Mouse (Mus musculus) layer of hippocampus, adult 18-20 months (tissue): ENCODE data around the gene Pon1. TPM values are rescaled to one million over a fixed set of nuclear protein-coding genes. Genes with fewer than 3 reads are reported as not detected.
A peak's percentile ranks its signal among the peaks of the same experiment; 100 is the strongest.

Experiments used
- DNase-seq, 2 experiments: peaks; one replicate each; pipeline ENCODE4 v3.0.0; 2022; ENCODE audit warnings: low spot score in 2 of 2
- total RNA-seq, 2 experiments: library from RNA; stranded (reverse); gene quantifications; 2 replicates each; pipeline ENCODE4 v1.2.3; 2021

Gene Pon1
- total RNA-seq, 2 experiments from 2014 or later = not detected

GRCm38 (mm10) chr6:5136046-5136445 lies 57.7 kb downstream of the Pon1 start:
- no peak for DNase-seq

GRCm38 (mm10) chr6:5134986-5135385 lies 58.8 kb downstream of the Pon1 start:
- DNase-seq = no peak

GRCm38 (mm10) chr6:5129364-5130093 lies 64.2 kb downstream of the Pon1 start:
- DNase-seq = no peak

GRCm38 (mm10) chr6:5120229-5120628 lies 73.5 kb downstream of the Pon1 start:
- DNase-seq = peak in 1 of 2 experiments; percentile 45

GRCm38 (mm10) chr6:5119181-5119910 lies 74.4 kb downstream of the Pon1 start:
- DNase-seq = no peak

Other genes with a start within 250 kb of the Pon1 start
- gene Pon3, start 62.3 kb upstream of the Pon1 start, total RNA-seq = 1 to 10 TPM; 2.2 to 2.6 TPM
- gene Pon2, start 104.5 kb upstream of the Pon1 start, total RNA-seq = 10 to 100 TPM; 19.1 to 21.8 TPM
- under 1 TPM; 0.27 to 0.76 TPM for gene Asb4, start 189.4 kb upstream of the Pon1 start, total RNA-seq